Mouse (Mus musculus): ENCODE results near the gene H2-DMb2. TPM values are rescaled to one million over a fixed set of nuclear protein-coding genes. Genes with fewer than 3 reads are reported as not detected.

Gene H2-DMb2
- polyA plus RNA-seq, 1 experiment = not detected

GRCm38 (mm10) chr17:34165033-34165730 is 22.1 kb downstream of the H2-DMb2 start:
- Histone ChIP-seq H3K79me2 (ENCODE audit: control insufficient read depth, insufficient read depth) (no peaks in the 10 kb centered on the region), H3K4me2 (ENCODE audit: low read depth) (no peak overlapping the region), H3K36me3 (ENCODE audit: control insufficient read depth, insufficient read depth) (no peaks in the 10 kb centered on the region), H3K4me3 (no peak overlapping the region), H3K27me3 (ENCODE audit: control insufficient read depth, insufficient read depth, insufficient read length) (peaks cover 47% of the 10 kb centered on the region), H3ac (ENCODE audit: control insufficient read depth, insufficient read length) (no peak overlapping the region)
- no peak for TF ChIP-seq CEBPB (IDR thresholded peaks at IDR 0.05; ENCODE audit: insufficient read depth, poor library complexity, severe bottlenecking)
- no peak for TF ChIP-seq REST (IDR thresholded peaks at IDR 0.05; ENCODE audit: insufficient read depth, insufficient read length)
- no peak for TF ChIP-seq MYOG (IDR thresholded peaks at IDR 0.05; ENCODE audit: control insufficient read depth in 1 of 3, insufficient read depth in 1 of 3, insufficient read length in 2 of 3, low read depth in 2 of 3)
- no peak for TF ChIP-seq E2F4 (IDR thresholded peaks at IDR 0.05; ENCODE audit: insufficient read depth)
- no peak for TF ChIP-seq TCF3 (IDR thresholded peaks at IDR 0.05; ENCODE audit: insufficient read length, low read depth)
- no peak for TF ChIP-seq MYOD1 (IDR thresholded peaks at IDR 0.05; ENCODE audit: control insufficient read depth in 1 of 3, insufficient read length in 2 of 3, low read depth in 2 of 3)
- TF ChIP-seq SRF (IDR thresholded peaks at IDR 0.05; ENCODE audit: control insufficient read depth, insufficient read length, low read depth) = no peak
- no peak for TF ChIP-seq TCF12 (IDR thresholded peaks at IDR 0.05; ENCODE audit: insufficient read depth, poor library complexity, severe bottlenecking)
- TF ChIP-seq POLR2A (IDR thresholded peaks at IDR 0.05; ENCODE audit: insufficient read length, low read depth) = no peak
- TF ChIP-seq POLR2AphosphoS2 (IDR thresholded peaks at IDR 0.05; ENCODE audit: insufficient read length, low read depth) = no peak
- no peak for TF ChIP-seq MAX (IDR thresholded peaks at IDR 0.05; ENCODE audit: low read depth)
- no peak for TF ChIP-seq USF1 (IDR thresholded peaks at IDR 0.05; ENCODE audit: low read depth)

- Histone ChIP-seq H3K4me2 (ENCODE audit: low read depth) (no peak overlapping the region), H3K27me3 (ENCODE audit: control insufficient read depth, insufficient read depth, insufficient read length) (peaks cover 16% of the 10 kb centered on the region), H3K36me3 (ENCODE audit: control insufficient read depth, insufficient read depth) (no peaks in the 10 kb centered on the region), H3K4me3 (no peak overlapping the region), H3K79me2 (ENCODE audit: control insufficient read depth, insufficient read depth) (no peaks in the 10 kb centered on the region), H3ac (ENCODE audit: control insufficient read depth, insufficient read length) (no peak overlapping the region)
- TF ChIP-seq MAX (IDR thresholded peaks at IDR 0.05; ENCODE audit: low read depth) = no peak
- no peak for TF ChIP-seq SRF (IDR thresholded peaks at IDR 0.05; ENCODE audit: control insufficient read depth, insufficient read length, low read depth)
- TF ChIP-seq USF1 (IDR thresholded peaks at IDR 0.05; ENCODE audit: low read depth) = no peak
- no peak for TF ChIP-seq CEBPB (IDR thresholded peaks at IDR 0.05; ENCODE audit: insufficient read depth, poor library complexity, severe bottlenecking)
- TF ChIP-seq POLR2A (IDR thresholded peaks at IDR 0.05; ENCODE audit: insufficient read length, low read depth) = no peak
- TF ChIP-seq POLR2AphosphoS2 (IDR thresholded peaks at IDR 0.05; ENCODE audit: insufficient read length, low read depth) = no peak
- no peak for TF ChIP-seq TCF12 (IDR thresholded peaks at IDR 0.05; ENCODE audit: insufficient read depth, poor library complexity, severe bottlenecking)
- no peak for TF ChIP-seq REST (IDR thresholded peaks at IDR 0.05; ENCODE audit: insufficient read depth, insufficient read length)
These were observed 26.2 kb downstream of the H2-DMb2 start for GRCm38 (mm10) chr17:34169279-34169678.

GRCm38 (mm10) chr17:34170487-34170876 is 27.4 kb downstream of the H2-DMb2 start:
- Histone ChIP-seq H3K27me3 (ENCODE audit: control insufficient read depth, insufficient read depth, insufficient read length) (peaks cover 12% of the 10 kb centered on the region), H3K4me2 (ENCODE audit: low read depth) (no peak overlapping the region), H3K36me3 (ENCODE audit: control insufficient read depth, insufficient read depth) (no peaks in the 10 kb centered on the region), H3ac (ENCODE audit: control insufficient read depth, insufficient read length) (no peak overlapping the region), H3K79me2 (ENCODE audit: control insufficient read depth, insufficient read depth) (no peaks in the 10 kb centered on the region), H3K4me3 (no peak overlapping the region)
- TF ChIP-seq MYOG (IDR thresholded peaks at IDR 0.05; ENCODE audit: control insufficient read depth in 1 of 3, insufficient read depth in 1 of 3, insufficient read length in 2 of 3, low read depth in 2 of 3) (no peak), POLR2AphosphoS2 (IDR thresholded peaks at IDR 0.05; ENCODE audit: insufficient read length, low read depth) (no peak), TCF3 (IDR thresholded peaks at IDR 0.05; ENCODE audit: insufficient read length, low read depth) (no peak), SRF (IDR thresholded peaks at IDR 0.05; ENCODE audit: control insufficient read depth, insufficient read length, low read depth) (no peak), MYOD1 (IDR thresholded peaks at IDR 0.05; ENCODE audit: control insufficient read depth in 1 of 3, insufficient read length in 2 of 3, low read depth in 2 of 3) (no peak), REST (IDR thresholded peaks at IDR 0.05; ENCODE audit: insufficient read depth, insufficient read length) (no peak), E2F4 (IDR thresholded peaks at IDR 0.05; ENCODE audit: insufficient read depth) (no peak), CEBPB (IDR thresholded peaks at IDR 0.05; ENCODE audit: insufficient read depth, poor library complexity, severe bottlenecking) (no peak), POLR2A (IDR thresholded peaks at IDR 0.05; ENCODE audit: insufficient read length, low read depth) (no peak), USF1 (IDR thresholded peaks at IDR 0.05; ENCODE audit: low read depth) (no peak), TCF12 (IDR thresholded peaks at IDR 0.05; ENCODE audit: insufficient read depth, poor library complexity, severe bottlenecking) (no peak), MAX (IDR thresholded peaks at IDR 0.05; ENCODE audit: low read depth) (no peak)

GRCm38 (mm10) chr17:34170877-34171498 is 27.9 kb downstream of the H2-DMb2 start:
- H3K4me3 ChIP-seq = no peak overlapping the region
- no peak for TF ChIP-seq CEBPB (IDR thresholded peaks at IDR 0.05; ENCODE audit: insufficient read depth, poor library complexity, severe bottlenecking)
- no peak for TF ChIP-seq SRF (IDR thresholded peaks at IDR 0.05; ENCODE audit: control insufficient read depth, insufficient read length, low read depth)
- TF ChIP-seq POLR2AphosphoS2 (IDR thresholded peaks at IDR 0.05; ENCODE audit: insufficient read length, low read depth) = no peak
- no peak for TF ChIP-seq MYOG (IDR thresholded peaks at IDR 0.05; ENCODE audit: control insufficient read depth in 1 of 3, insufficient read depth in 1 of 3, insufficient read length in 2 of 3, low read depth in 2 of 3)
- no peak for TF ChIP-seq TCF3 (IDR thresholded peaks at IDR 0.05; ENCODE audit: insufficient read length, low read depth)
- TF ChIP-seq E2F4 (IDR thresholded peaks at IDR 0.05; ENCODE audit: insufficient read depth) = no peak
- TF ChIP-seq TCF12 (IDR thresholded peaks at IDR 0.05; ENCODE audit: insufficient read depth, poor library complexity, severe bottlenecking) = no peak
- no peak for TF ChIP-seq MAX (IDR thresholded peaks at IDR 0.05; ENCODE audit: low read depth)
- no peak for TF ChIP-seq REST (IDR thresholded peaks at IDR 0.05; ENCODE audit: insufficient read depth, insufficient read length)
- no peak for TF ChIP-seq USF1 (IDR thresholded peaks at IDR 0.05; ENCODE audit: low read depth)
- TF ChIP-seq POLR2A (IDR thresholded peaks at IDR 0.05; ENCODE audit: insufficient read length, low read depth) = no peak
- TF ChIP-seq MYOD1 (IDR thresholded peaks at IDR 0.05; ENCODE audit: control insufficient read depth in 1 of 3, insufficient read length in 2 of 3, low read depth in 2 of 3) = no peak
- peaks cover 7% of the 10 kb centered on the region for H3K27me3 ChIP-seq (ENCODE audit: control insufficient read depth, insufficient read depth, insufficient read length)
- H3K4me2 ChIP-seq (ENCODE audit: low read depth) = no peak overlapping the region
- no peaks in the 10 kb centered on the region for H3K36me3 ChIP-seq (ENCODE audit: control insufficient read depth, insufficient read depth)
- no peak overlapping the region for H3ac ChIP-seq (ENCODE audit: control insufficient read depth, insufficient read length)
- H3K79me2 ChIP-seq (ENCODE audit: control insufficient read depth, insufficient read depth) = no peaks in the 10 kb centered on the region

Measured in myocyte (in vitro differentiated cells).